Mouse (Mus musculus): Measurements from ENCODE around the gene Olfr1350. TPM values are rescaled to one million over a fixed set of nuclear protein-coding genes. Genes with fewer than 3 reads are reported as not detected.

Gene Olfr1350
- polyA plus RNA-seq, 1 experiment from 2014 or later = not detected

Other genes starting within 250 kb of the Olfr1350 start
- gene Zfp583, start 233.6 kb upstream of the Olfr1350 start, polyA plus RNA-seq (2014; fragmentation: Nextera tagmentation; extraction: Ambion mirVana) = 4.0 and 5.3 TPM in 2 replicates
- 1.5 and 2.1 TPM in 2 replicates for gene Gm3854, start 221.1 kb upstream of the Olfr1350 start, polyA plus RNA-seq (2014; fragmentation: Nextera tagmentation; extraction: Ambion mirVana)
- 2.0 and 2.1 TPM in 2 replicates for gene Zfp78, start 201.6 kb upstream of the Olfr1350 start, polyA plus RNA-seq (2014; fragmentation: Nextera tagmentation; extraction: Ambion mirVana)
- 8.3 and 10.2 TPM in 2 replicates for gene Zfp28, start 181.5 kb upstream of the Olfr1350 start, polyA plus RNA-seq (2014; fragmentation: Nextera tagmentation; extraction: Ambion mirVana)
- 0.31 and 0.38 TPM in 2 replicates for gene Smim17, start 166.1 kb upstream of the Olfr1350 start, polyA plus RNA-seq (2014; fragmentation: Nextera tagmentation; extraction: Ambion mirVana)
- not detected in 2 replicates for gene Gm20715, start 154.6 kb upstream of the Olfr1350 start, polyA plus RNA-seq (2014; fragmentation: Nextera tagmentation; extraction: Ambion mirVana)
- not detected in 2 replicates for gene Olfr1344, start 126.2 kb upstream of the Olfr1350 start, polyA plus RNA-seq (2014; fragmentation: Nextera tagmentation; extraction: Ambion mirVana)
- not detected in 2 replicates for gene Olfr1336, start 108.7 kb upstream of the Olfr1350 start, polyA plus RNA-seq (2014; fragmentation: Nextera tagmentation; extraction: Ambion mirVana)
- not detected in 2 replicates for gene Olfr1346, start 97.7 kb upstream of the Olfr1350 start, polyA plus RNA-seq (2014; fragmentation: Nextera tagmentation; extraction: Ambion mirVana)
- gene Olfr5, start 77.9 kb upstream of the Olfr1350 start, polyA plus RNA-seq (2014; fragmentation: Nextera tagmentation; extraction: Ambion mirVana) = not detected in 2 replicates
- not detected in 2 replicates for gene Olfr1347, start 65.1 kb upstream of the Olfr1350 start, polyA plus RNA-seq (2014; fragmentation: Nextera tagmentation; extraction: Ambion mirVana)
- gene Olfr1348, start 56.1 kb upstream of the Olfr1350 start, polyA plus RNA-seq (2014; fragmentation: Nextera tagmentation; extraction: Ambion mirVana) = not detected in 2 replicates
- gene Olfr1349, start 41.9 kb upstream of the Olfr1350 start, polyA plus RNA-seq (2014; fragmentation: Nextera tagmentation; extraction: Ambion mirVana) = not detected in 2 replicates
- 5.1 and 5.7 TPM in 2 replicates for gene Zim1, start 131.6 kb downstream of the Olfr1350 start, polyA plus RNA-seq (2014; fragmentation: Nextera tagmentation; extraction: Ambion mirVana)
- gene Peg3, start 165.6 kb downstream of the Olfr1350 start, polyA plus RNA-seq (2014; fragmentation: Nextera tagmentation; extraction: Ambion mirVana) = 151 and 164 TPM in 2 replicates
- 5.7 and 6.8 TPM in 2 replicates for gene Usp29, start 165.7 kb downstream of the Olfr1350 start, polyA plus RNA-seq (2014; fragmentation: Nextera tagmentation; extraction: Ambion mirVana)

All from intestine, embryonic 14.5 days (tissue).